Comparison of ENCODE assay signal across 26 mouse cellular contexts in genomic region chr3:144356948-144357295, GRCm38 (mm10).
A peak's percentile ranks its signal among the peaks of the same experiment; 100 is the strongest.
DNase-seq lines count a peak whose midpoint lies in the region; ATAC-seq lines count a peak whose summit lies in the region.
"Had no signal": no experiment of that assay in that cellular context is flagged by ENCODE, and none has a peak within 500 bp of the region (broad histone marks: within the 10 kb centered on the region; RNA-seq: fewer than 3 reads in every experiment).

No protein-coding gene starts in this region.

- no peak overlapping the region for H3K4me3 ChIP-seq in midbrain, embryonic 15.5 days
- H3K4me3 ChIP-seq in midbrain, embryonic 11.5 days (ENCODE audit: low read depth, low read length): no peak overlapping the region
- H3K4me3 ChIP-seq: embryonic facial prominence, embryonic 13.5 days; embryonic facial prominence, embryonic 15.5 days; erythroblast, embryonic 14.5 days; forebrain, embryonic 10.5 days; forebrain, embryonic 12.5 days had no signal

- H3K4me2 ChIP-seq in midbrain, embryonic 15.5 days: no peak overlapping the region
- H3K4me2 ChIP-seq in midbrain, embryonic 11.5 days: no peak overlapping the region
- H3K4me2 ChIP-seq: embryonic facial prominence, embryonic 13.5 days; embryonic facial prominence, embryonic 15.5 days; forebrain, embryonic 12.5 days had no signal

- no peaks in the 10 kb centered on the region for H3K27me3 ChIP-seq in midbrain, embryonic 15.5 days (replicated peaks)
- no peaks in the 10 kb centered on the region for H3K27me3 ChIP-seq in midbrain, embryonic 11.5 days (ENCODE audit: control insufficient read depth, insufficient read depth, low read length)
- H3K27me3 ChIP-seq: CH12.LX; embryonic facial prominence, embryonic 13.5 days; embryonic facial prominence, embryonic 15.5 days; forebrain, embryonic 12.5 days; Patski had no signal

- H3K9me3 ChIP-seq in midbrain, embryonic 15.5 days: no peaks in the 10 kb centered on the region
- H3K9me3 ChIP-seq in midbrain, embryonic 11.5 days (ENCODE audit: control insufficient read depth, low read length): no peaks in the 10 kb centered on the region
- H3K9me3 ChIP-seq: embryonic facial prominence, embryonic 13.5 days; embryonic facial prominence, embryonic 15.5 days; forebrain, embryonic 12.5 days had no signal

- H3K27ac ChIP-seq in midbrain, embryonic 15.5 days: no peak overlapping the region
- no peak overlapping the region for H3K27ac ChIP-seq in midbrain, embryonic 11.5 days (ENCODE audit: low read depth, low read length)
- H3K27ac ChIP-seq: embryonic facial prominence, embryonic 13.5 days; embryonic facial prominence, embryonic 15.5 days; forebrain, embryonic 10.5 days; forebrain, embryonic 12.5 days had no signal

- 0 out of 2 replicates have a peak, but pooled peaks cover 3% of the 10 kb centered on the region for H3K4me1 ChIP-seq in midbrain, embryonic 15.5 days
- no peaks in the 10 kb centered on the region for H3K4me1 ChIP-seq in midbrain, embryonic 11.5 days (ENCODE audit: control insufficient read depth, insufficient read depth, low read length)
- H3K4me1 ChIP-seq: embryonic facial prominence, embryonic 15.5 days; forebrain, embryonic 12.5 days had no signal

- 42% methylated on average over 11 of the region's 11 CpGs for WGBS in midbrain, embryonic 15.5 days
- WGBS in midbrain, embryonic 11.5 days: 73% methylated on average over 11 of the region's 11 CpGs

- H3K36me3 ChIP-seq in midbrain, embryonic 15.5 days (replicated peaks): no peaks in the 10 kb centered on the region
- H3K36me3 ChIP-seq in midbrain, embryonic 11.5 days (ENCODE audit: control insufficient read depth, insufficient read depth, low read length): no peaks in the 10 kb centered on the region
- H3K36me3 ChIP-seq: embryonic facial prominence, embryonic 13.5 days; embryonic facial prominence, embryonic 15.5 days; forebrain, embryonic 10.5 days; forebrain, embryonic 12.5 days; G1E had no signal

- no peak overlapping the region for H3K9ac ChIP-seq in midbrain, embryonic 15.5 days
- no peak overlapping the region for H3K9ac ChIP-seq in midbrain, embryonic 11.5 days (ENCODE audit: low read length)
- H3K9ac ChIP-seq: embryonic facial prominence, embryonic 13.5 days; embryonic facial prominence, embryonic 15.5 days; forebrain, embryonic 12.5 days had no signal

- ATAC-seq in midbrain, embryonic 15.5 days (replicated peaks): peak; percentile 35; the same call in 1 of the 2 replicates
- no peak for ATAC-seq in midbrain, embryonic 11.5 days (ENCODE audit: low FRiP score)
- no peak for ATAC-seq in CD4-positive, CD25-positive, alpha-beta regulatory T cell, adult 4 months
- ATAC-seq: activated CD4-positive, CD25-positive, alpha-beta regulatory T cell, adult 4 months; forebrain, embryonic 14.5 days; forebrain, embryonic 16.5 days had no signal

- no peak for DNase-seq in midbrain, embryonic 11.5 days (ENCODE audit: low spot score, missing footprints)
- peak; percentile 57 for DNase-seq in retina, embryonic 14.5 days (ENCODE audit: low spot score)
- DNase-seq in thymus, postnatal 36 days: no peak
- DNase-seq: adrenal gland, adult 8-10 months; adrenal gland, postnatal 14 days; adrenal gland, postnatal 36 days; cerebellum, adult 11 months; cerebellum, adult 18-20 months; cerebellum, adult 8-10 months; cerebellum, adult 9-11 months; cerebellum, postnatal 14 days; cerebellum, postnatal 36 days; embryo, embryonic 11 days had no signal
